20 mouse cellular contexts compared by ENCODE assay signal in genomic region chr6:87219061-87219992, GRCm38 (mm10).
DNase-seq lines count a peak whose midpoint lies in the region; ATAC-seq and TF ChIP-seq lines count a peak whose summit lies in the region.
"Had no signal": no experiment of that assay in that cellular context is flagged by ENCODE, and none has a peak within 500 bp of the region (broad histone marks: within the 10 kb centered on the region; RNA-seq: fewer than 3 reads in every experiment).

No protein-coding gene starts in this region.

- no peaks in the 10 kb centered on the region for H3K9me3 ChIP-seq in lung, embryonic 15.5 days
- H3K9me3 ChIP-seq in limb, embryonic 15.5 days, result no peaks in the 10 kb centered on the region
- H3K9me3 ChIP-seq in forebrain, embryonic 13.5 days (replicated peaks), result no peaks in the 10 kb centered on the region
- H3K9me3 ChIP-seq: embryonic facial prominence, embryonic 13.5 days; liver, embryonic 13.5 days had no signal

- no peak for ATAC-seq in lung, embryonic 15.5 days (ENCODE audit: borderline replicate concordance, extremely low read depth, low FRiP score, low TSS enrichment)
- ATAC-seq in limb, embryonic 15.5 days (ENCODE audit: insufficient number of reproducible peaks, low FRiP score, low TSS enrichment, low read depth), result peak; percentile 68
- no peak for ATAC-seq in forebrain, embryonic 13.5 days
- ATAC-seq in erythroid progenitor cell, adult 5-6 weeks (replicated peaks; ENCODE audit: low FRiP score, poor library complexity, severe bottlenecking), result no peak
- ATAC-seq: midbrain, embryonic 16.5 days had no signal

- H3K9ac ChIP-seq in lung, embryonic 15.5 days, result no peak overlapping the region
- H3K9ac ChIP-seq in limb, embryonic 15.5 days, result no peak overlapping the region
- no peak overlapping the region for H3K9ac ChIP-seq in forebrain, embryonic 13.5 days
- H3K9ac ChIP-seq: embryonic facial prominence, embryonic 13.5 days; hindbrain, embryonic 14.5 days; liver, embryonic 13.5 days had no signal

- no peaks in the 10 kb centered on the region for H3K36me3 ChIP-seq in lung, embryonic 15.5 days
- peaks cover 24% of the 10 kb centered on the region for H3K36me3 ChIP-seq in limb, embryonic 15.5 days
- no peaks in the 10 kb centered on the region for H3K36me3 ChIP-seq in forebrain, embryonic 13.5 days (ENCODE audit: poor library complexity, severe bottlenecking)
- H3K36me3 ChIP-seq: liver, embryonic 13.5 days had no signal

- no peak overlapping the region for H3K4me2 ChIP-seq in lung, embryonic 15.5 days
- H3K4me2 ChIP-seq in limb, embryonic 15.5 days, result no peak overlapping the region
- H3K4me2 ChIP-seq in forebrain, embryonic 13.5 days, result no peak overlapping the region
- H3K4me2 ChIP-seq: embryonic facial prominence, embryonic 13.5 days; hindbrain, embryonic 14.5 days; liver, embryonic 13.5 days had no signal

- peaks cover 38% of the 10 kb centered on the region for H3K4me1 ChIP-seq in lung, embryonic 15.5 days
- H3K4me1 ChIP-seq in lung, adult 2 months (ENCODE audit: control insufficient read depth, insufficient read depth, low read length), result peaks cover 13% of the 10 kb centered on the region
- H3K4me1 ChIP-seq in limb, embryonic 15.5 days, result peaks cover 54% of the 10 kb centered on the region
- peaks cover 4% of the 10 kb centered on the region; the same call in 1 of the 2 replicates for H3K4me1 ChIP-seq in forebrain, embryonic 13.5 days

- no peak overlapping the region for H3K4me3 ChIP-seq in lung, embryonic 15.5 days
- H3K4me3 ChIP-seq in lung, adult 2 months (replicated peaks; ENCODE audit: extremely low read depth, low read depth, low read length), result no peak overlapping the region
- H3K4me3 ChIP-seq in limb, embryonic 15.5 days, result no peak overlapping the region
- no peak overlapping the region for H3K4me3 ChIP-seq in forebrain, embryonic 13.5 days
- H3K4me3 ChIP-seq: embryonic facial prominence, embryonic 13.5 days; layer of hippocampus, adult 2 months; left cerebral cortex, adult 2 months; liver, embryonic 13.5 days had no signal

- WGBS in lung, embryonic 15.5 days, result 58% methylated on average over 13 of the region's 13 CpGs
- 57% methylated on average over 13 of the region's 13 CpGs for WGBS in lung, adult 2 months
- 44% methylated on average over 13 of the region's 13 CpGs for WGBS in limb, embryonic 15.5 days
- 83% methylated on average over 13 of the region's 13 CpGs for WGBS in forebrain, embryonic 13.5 days

- H3K27me3 ChIP-seq in lung, embryonic 15.5 days, result no peaks in the 10 kb centered on the region
- no peaks in the 10 kb centered on the region for H3K27me3 ChIP-seq in limb, embryonic 15.5 days
- no peaks in the 10 kb centered on the region for H3K27me3 ChIP-seq in forebrain, embryonic 13.5 days
- H3K27me3 ChIP-seq: embryonic facial prominence, embryonic 13.5 days had no signal

- DNase-seq in lung, adult 2 months, result no peak
- peak; percentile 64 for DNase-seq in Muller cell, postnatal 12 days (ENCODE audit: inconsistent ontology term)
- DNase-seq in embryo, embryonic 11.5 days (ENCODE audit: low read depth, low spot score), result peak; percentile 43
- no peak for DNase-seq in natural killer cell, adult 2 months (ENCODE audit: low spot score in 2 of 2)
- DNase-seq: adrenal gland, postnatal 36 days; cerebellum, postnatal 10 days; heart, postnatal 10 days; kidney, adult 11 months; liver, embryonic 13.5 days; thymus, postnatal 25 days had no signal

- TF ChIP-seq POLR2A in lung, adult 2 months (IDR thresholded peaks at IDR 0.05; ENCODE audit: borderline replicate concordance, extremely low read depth, low read depth, low read length), result no peak

- TF ChIP-seq CTCF in lung, adult 2 months (IDR thresholded peaks at IDR 0.05; ENCODE audit: insufficient read depth, low read length), result no peak

- H3K27ac ChIP-seq in lung, embryonic 15.5 days, result 0 out of 2 replicates have a peak overlapping the region, but pooled peaks have one; percentile 25
- H3K27ac ChIP-seq in limb, embryonic 15.5 days, result peak overlapping the region; percentile 77
- no peak overlapping the region for H3K27ac ChIP-seq in forebrain, embryonic 13.5 days
- H3K27ac ChIP-seq: embryonic facial prominence, embryonic 13.5 days; hindbrain, embryonic 14.5 days; layer of hippocampus, adult 2 months; left cerebral cortex, adult 2 months; liver, embryonic 13.5 days; stomach, postnatal 0 days had no signal

Comparison
In these comparisons a context has a peak if more than half of its experiments do, and no peak if none do; other contexts are left out.
1. DNase-seq: peak in Muller cell, postnatal 12 days (single experiment) and embryo, embryonic 11.5 days (single experiment); none in lung, adult 2 months (single experiment) and natural killer cell, adult 2 months (0 of 2).